Mouse (Mus musculus) G1E (cell line): ENCODE data around the gene Chic1. TPM values are rescaled to one million over a fixed set of nuclear protein-coding genes. Genes with fewer than 3 reads are reported as not detected.

ENCODE experiments used
- ATAC-seq: 2 replicates; pipeline ENCODE4 v1.8.0; 2016; ENCODE audit warnings: mild to moderate bottlenecking; ENCODE audit not compliant: insufficient number of reproducible peaks, poor library complexity, low FRiP score, severe bottlenecking; ENCODE audit errors: extremely low read depth
- DNase-seq: peaks from one replicate; pipeline ENCODE4 v3.0.0; 2012; ENCODE audit warnings: low spot score
- H3K27me3 ChIP-seq: 2 replicates; pipeline ENCODE4 v1.6.1; 2012; ENCODE audit warnings: mild to moderate bottlenecking, low read length, inconsistent platforms; ENCODE audit not compliant: insufficient read depth
- H3K36me3 ChIP-seq: replicated peaks from 2 replicates; pipeline ENCODE3; 2012; ENCODE audit warnings: mild to moderate bottlenecking, inconsistent platforms
- H3K4me1 ChIP-seq: 2 replicates; pipeline ENCODE4 v1.6.1; 2012; ENCODE audit warnings: low read depth, low read length, inconsistent platforms, mixed read lengths; ENCODE audit not compliant: insufficient read depth
- H3K4me3 ChIP-seq: 2 replicates; pipeline ENCODE4 v1.5.1; 2012; ENCODE audit warnings: low read depth, mild to moderate bottlenecking, inconsistent platforms, low read length, moderate library complexity, mixed read lengths
- H3K9me3 ChIP-seq: replicated peaks from 2 replicates; pipeline ENCODE4 v1.6.1; 2012; ENCODE audit warnings: inconsistent platforms
- CTCF ChIP-seq: IDR thresholded peaks from 2 replicates; pipeline ENCODE4 v1.5.1; 2012; ENCODE audit warnings: low read depth, low read length, inconsistent platforms, mixed read lengths
- GATA1 ChIP-seq: IDR thresholded peaks from 2 replicates; pipeline ENCODE4 v1.6.1; 2012; ENCODE audit warnings: borderline replicate concordance, low read length, inconsistent platforms, mixed read lengths
- GATA2 ChIP-seq: IDR thresholded peaks from 2 replicates; pipeline ENCODE4 v1.6.1; 2012; ENCODE audit warnings: low read depth, low read length, inconsistent platforms, borderline replicate concordance
- POLR2AphosphoS5 ChIP-seq: IDR thresholded peaks from 2 replicates; pipeline ENCODE4 v1.6.1; 2012; ENCODE audit warnings: low read depth, low read length, inconsistent platforms; ENCODE audit not compliant: insufficient replicate concordance
- TAL1 ChIP-seq: conservative IDR thresholded peaks from 2 replicates; pipeline ENCODE4 v1.6.1; 2012; ENCODE audit warnings: low read depth, low read length, inconsistent platforms, mixed read lengths
- polyA plus RNA-seq: library from polyadenylated mRNA; stranded (reverse); fragments of >175 nt; gene quantifications from 2 replicates; pipeline ENCODE4 v1.2.3, GENCODE M21; 2012
- total RNA-seq, 2 experiments: library from RNA; stranded (forward) in 1 of 2; stranded (reverse) in 1 of 2; fragments of 200-1000 nt in 1 of 2; fragments of >200 nt in 1 of 2; fragmentation: Nextera tagmentation in 1 of 2; gene quantifications; 2 replicates each; pipeline ENCODE4 v1.2.3; 2014 to 2017

Chic1 gene
- total and polyA plus RNA-seq, 3 experiments = 0.05 TPM; not detected in 2

DNA sequence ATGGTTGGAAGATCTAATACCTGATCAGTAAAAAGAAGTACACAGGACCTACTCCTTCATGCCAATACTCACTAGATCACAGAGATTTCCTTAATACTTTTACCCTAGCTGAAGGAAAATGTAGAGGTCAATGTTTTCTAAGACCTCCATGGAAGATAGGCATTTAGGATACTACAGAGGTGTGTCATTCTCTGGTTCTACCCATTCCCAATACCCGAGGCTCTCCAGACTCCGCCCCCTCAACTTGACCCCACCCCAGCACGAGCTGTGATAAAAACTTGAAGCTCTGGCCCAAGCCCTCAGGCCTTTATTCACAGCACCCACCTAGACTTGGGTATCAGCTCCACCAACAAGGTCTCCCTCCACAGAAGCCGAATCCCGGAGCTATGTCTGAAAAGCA is 57.9 kb downstream of the Chic1 start, which contains the start of gene Tsx:
Gene Tsx, plus strand, starts transcription at position 301 of the 400 bp plus-strand sequence.
- TF ChIP-seq TAL1 (no peak), GATA2 (no peak), CTCF (no peak), POLR2AphosphoS5 (no peak), GATA1 (no peak)
- Histone ChIP-seq H3K27me3 (no peaks in the 10 kb centered on the region), H3K9me3 (no peaks in the 10 kb centered on the region), H3K4me1 (no peaks in the 10 kb centered on the region), H3K36me3 (no peaks in the 10 kb centered on the region), H3K4me3 (no peak within 1 kb of the TSS)
- no peak for ATAC-seq
- DNase-seq = no peak

DNA sequence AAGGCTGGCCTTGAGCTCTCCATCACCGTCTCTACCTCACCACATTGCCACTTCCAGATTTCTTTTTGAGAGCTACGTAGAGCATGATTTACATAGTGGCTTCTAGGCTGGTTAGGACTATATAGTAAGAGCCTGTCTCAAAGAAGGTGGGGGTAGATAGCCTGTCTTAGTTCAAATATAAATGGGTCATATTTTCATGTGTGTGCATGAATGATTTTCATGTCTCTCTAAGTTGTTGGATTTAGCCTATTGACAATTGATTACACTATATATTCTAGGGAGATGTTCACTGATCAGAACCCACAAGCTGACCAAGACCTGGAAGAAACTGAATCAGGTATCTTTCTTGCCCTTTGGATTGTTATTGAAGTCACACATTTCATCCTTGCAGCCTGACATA is 65.4 kb downstream of the Chic1 start, which contains the start of gene Gm26992:
Gene Gm26992, plus strand, starts transcription at position 301 of the 400 bp plus-strand sequence.
- Histone ChIP-seq H3K27me3 (no peaks in the 10 kb centered on the region), H3K9me3 (no peaks in the 10 kb centered on the region), H3K36me3 (no peaks in the 10 kb centered on the region), H3K4me3 (no peak within 1 kb of the TSS), H3K4me1 (no peaks in the 10 kb centered on the region)
- no peak for TF ChIP-seq POLR2AphosphoS5
- TF ChIP-seq GATA2 = no peak
- TF ChIP-seq CTCF = no peak
- no peak for TF ChIP-seq TAL1
- no peak for TF ChIP-seq GATA1
- DNase-seq (no peak), ATAC-seq (no peak)

DNA sequence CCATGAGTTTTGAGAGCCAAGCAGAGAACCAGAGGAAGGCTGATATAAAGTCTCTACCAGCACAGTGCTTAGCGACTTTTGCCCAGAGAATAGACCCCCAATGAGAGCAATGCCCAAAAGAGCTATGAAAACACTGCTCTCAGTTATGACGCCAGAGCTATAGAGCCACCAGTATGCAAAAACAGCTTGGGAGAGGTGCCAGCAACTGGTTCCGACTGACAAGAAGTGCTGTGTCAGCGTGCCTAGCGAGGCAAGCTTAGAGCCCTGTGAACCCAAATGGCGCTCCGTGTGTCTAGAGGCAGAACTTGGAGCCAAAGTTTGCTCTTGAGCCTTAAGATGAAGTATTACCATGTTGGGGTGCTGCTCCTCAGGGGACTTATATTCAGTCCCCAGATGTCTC is 71.4 kb downstream of the Chic1 start:
- no peak for ATAC-seq
- peaks cover 3% of the 10 kb centered on the region; the same call in 1 of the 2 replicates for H3K27me3 ChIP-seq
- no peaks in the 10 kb centered on the region for H3K36me3 ChIP-seq
- H3K9me3 ChIP-seq = no peaks in the 10 kb centered on the region
- DNase-seq = no peak
- no peaks in the 10 kb centered on the region for H3K4me1 ChIP-seq
- H3K4me3 ChIP-seq = no peak overlapping the region
- TF ChIP-seq GATA2 = no peak
- TF ChIP-seq TAL1 = no peak
- TF ChIP-seq GATA1 = no peak
- TF ChIP-seq CTCF = no peak
- TF ChIP-seq POLR2AphosphoS5 = no peak

DNA sequence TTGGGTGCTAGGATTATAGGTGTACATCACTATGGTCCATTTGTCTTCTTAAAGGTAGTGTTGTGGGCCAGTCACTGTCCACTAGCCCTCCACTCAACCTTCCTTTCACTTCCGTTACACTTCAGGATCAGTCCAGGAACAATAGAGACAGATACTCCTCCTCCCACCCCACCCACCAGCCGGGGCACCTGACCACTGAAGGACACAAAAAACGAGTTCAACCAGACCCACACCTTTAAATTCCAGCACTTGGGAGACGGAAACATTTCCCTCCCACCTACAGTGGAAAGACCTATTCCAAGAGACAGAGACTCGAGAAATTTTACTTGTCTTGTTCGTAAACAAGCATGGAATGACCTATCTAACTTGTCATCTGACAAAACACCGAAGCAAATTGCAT is 76.0 kb downstream of the Chic1 start:
- DNase-seq (no peak), ATAC-seq (no peak)
- H3K27me3 ChIP-seq = peaks cover 3% of the 10 kb centered on the region; the same call in 1 of the 2 replicates
- H3K36me3 ChIP-seq = no peaks in the 10 kb centered on the region
- H3K4me1 ChIP-seq = no peaks in the 10 kb centered on the region
- TF ChIP-seq CTCF = no peak
- TF ChIP-seq TAL1 = no peak
- no peak for TF ChIP-seq POLR2AphosphoS5
- TF ChIP-seq GATA2 = no peak
- no peaks in the 10 kb centered on the region for H3K9me3 ChIP-seq
- no peak overlapping the region for H3K4me3 ChIP-seq

DNA sequence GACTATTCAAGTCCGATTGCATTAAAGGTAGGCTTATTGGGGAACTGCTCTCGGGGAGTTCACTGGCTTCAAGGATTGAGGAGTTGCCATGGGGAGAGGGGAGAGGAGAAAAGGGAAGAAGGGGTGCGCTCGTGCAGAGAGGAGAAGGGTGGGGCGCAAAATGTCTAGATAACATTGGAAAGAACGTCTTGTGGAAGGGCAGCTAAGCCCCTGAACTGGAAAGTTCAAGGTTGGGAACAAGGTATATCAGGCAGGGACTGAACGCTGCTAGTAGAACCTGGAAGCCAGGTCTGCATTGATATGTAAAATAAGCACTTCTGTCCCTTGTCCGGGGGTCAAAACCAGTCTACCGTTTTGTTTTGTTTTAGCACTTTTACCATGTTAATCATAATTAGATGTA is 81.7 kb downstream of the Chic1 start:
- Histone ChIP-seq H3K27me3 (peaks cover 8% of the 10 kb centered on the region), H3K4me1 (no peaks in the 10 kb centered on the region), H3K36me3 (no peaks in the 10 kb centered on the region), H3K9me3 (no peaks in the 10 kb centered on the region), H3K4me3 (no peak overlapping the region)
- ATAC-seq (no peak), DNase-seq (no peak)
- TF ChIP-seq GATA1 (no peak), CTCF (no peak), TAL1 (no peak), GATA2 (no peak), POLR2AphosphoS5 (no peak)

DNA sequence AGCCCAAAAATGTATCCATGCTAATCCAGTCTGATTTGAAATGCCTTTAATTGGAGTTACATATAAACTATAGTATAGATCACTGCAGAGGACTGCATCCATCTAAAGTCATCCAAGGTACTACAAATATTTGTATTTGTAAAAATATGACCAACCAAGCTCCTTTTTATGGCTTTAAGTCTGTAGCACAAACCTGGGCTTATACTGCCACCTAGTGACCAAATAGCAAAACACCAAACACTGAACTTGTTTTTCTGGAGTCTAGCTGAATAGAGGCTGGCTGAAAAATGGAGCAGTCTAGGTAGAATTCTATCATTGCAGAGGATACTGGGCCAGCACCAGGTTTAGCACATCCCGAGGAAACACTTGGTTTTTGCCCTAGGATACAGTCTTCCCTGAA is 84.5 kb downstream of the Chic1 start:
- Histone ChIP-seq H3K9me3 (no peaks in the 10 kb centered on the region), H3K27me3 (peaks cover 8% of the 10 kb centered on the region)

DNA sequence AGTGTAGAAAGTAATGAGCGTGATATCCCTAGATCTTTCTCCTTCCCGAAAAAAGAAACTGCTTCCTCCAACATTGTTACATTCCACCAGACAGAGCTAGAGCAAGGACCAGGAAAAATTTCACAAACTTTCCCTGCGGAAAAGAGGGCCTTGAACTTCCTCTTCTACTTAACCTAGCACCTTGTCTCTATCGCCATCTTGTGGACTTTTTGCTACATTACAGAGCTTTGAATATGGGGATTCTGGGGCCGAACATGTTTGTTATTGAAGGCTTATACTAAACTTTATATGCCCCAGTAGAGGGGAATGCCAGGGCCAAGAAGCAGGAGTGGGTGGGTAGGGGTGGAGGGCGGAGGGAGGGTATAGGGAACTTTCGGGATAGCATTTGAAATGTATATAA is 87.5 kb downstream of the Chic1 start:
- no peaks in the 10 kb centered on the region for H3K9me3 ChIP-seq
- DNase-seq (no peak), ATAC-seq (no peak)
- peaks cover 4% of the 10 kb centered on the region; the same call in 1 of the 2 replicates for H3K27me3 ChIP-seq
- TF ChIP-seq CTCF (0 out of 2 replicates have a peak, but pooled peaks have one; percentile 20), POLR2AphosphoS5 (no peak)
- H3K36me3 ChIP-seq = no peaks in the 10 kb centered on the region
- no peak overlapping the region for H3K4me3 ChIP-seq
- H3K4me1 ChIP-seq = peaks cover 5% of the 10 kb centered on the region

More for the DNA sequence above, 84.5 kb downstream of the Chic1 start:
- Histone ChIP-seq H3K36me3 (no peaks in the 10 kb centered on the region), H3K4me3 (no peak overlapping the region), H3K4me1 (no peaks in the 10 kb centered on the region)
- ATAC-seq (peak; percentile 34; the same call in 1 of the 2 replicates), DNase-seq (no peak)
- TF ChIP-seq CTCF (no peak), POLR2AphosphoS5 (no peak), GATA2 (no peak), GATA1 (no peak), TAL1 (no peak)

Other genes starting within 250 kb of the Chic1 start
- gene Nap1l2, start 169.8 kb upstream of the Chic1 start, total RNA-seq (2014; fragmentation: Nextera tagmentation) = not detected in 2 replicates
- gene Nap1l2, start 169.8 kb upstream of the Chic1 start, total RNA-seq (2017) = not detected in 2 replicates
- gene Nap1l2, start 169.8 kb upstream of the Chic1 start, polyA plus RNA-seq = not detected in 2 replicates
- not detected in 2 replicates for gene Cdx4, start 35.1 kb upstream of the Chic1 start, total RNA-seq (2014; fragmentation: Nextera tagmentation)
- gene Cdx4, start 35.1 kb upstream of the Chic1 start, total RNA-seq (2017) = not detected in 2 replicates
- not detected in 2 replicates for gene Cdx4, start 35.1 kb upstream of the Chic1 start, polyA plus RNA-seq
- not detected in 2 replicates for gene Tsx, start 58.0 kb downstream of the Chic1 start, total RNA-seq (2014; fragmentation: Nextera tagmentation)
- gene Tsx, start 58.0 kb downstream of the Chic1 start, total RNA-seq (2017) = not detected in 2 replicates
- not detected in 2 replicates for gene Tsx, start 58.0 kb downstream of the Chic1 start, polyA plus RNA-seq
- 22.2 and 22.7 TPM in 2 replicates for gene Gm26992, start 65.5 kb downstream of the Chic1 start, total RNA-seq (2014; fragmentation: Nextera tagmentation)
- not detected in 2 replicates for gene Gm26992, start 65.5 kb downstream of the Chic1 start, total RNA-seq (2017)
- not detected in 2 replicates for gene Gm26992, start 65.5 kb downstream of the Chic1 start, polyA plus RNA-seq